Mouse (Mus musculus): ENCODE results near the gene Mall.

DNA sequence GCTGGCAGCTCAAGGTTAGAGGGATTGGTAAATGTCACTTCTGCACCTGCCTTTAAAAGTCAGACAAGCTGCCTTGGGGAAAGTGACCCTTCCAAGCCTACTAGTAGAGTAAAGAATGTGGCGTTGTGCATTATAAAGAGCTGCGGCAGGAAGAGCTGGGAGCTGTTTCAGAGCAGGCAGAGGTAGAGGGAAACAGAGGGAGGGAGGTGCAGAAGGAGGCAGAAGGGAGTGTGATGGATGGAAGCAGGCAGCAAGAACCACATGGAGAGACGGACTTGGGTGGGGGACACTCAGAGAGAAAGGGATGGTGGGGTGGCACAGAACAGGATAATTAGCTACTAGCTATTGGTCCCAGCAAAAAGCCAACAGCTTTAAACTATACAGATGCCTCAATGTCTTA is 21.7 kb downstream of the Mall start:
- TF ChIP-seq CTCF (conservative IDR thresholded peaks at IDR 0.05; ENCODE audit: low read length) (no peak), NANOG (IDR thresholded peaks at IDR 0.05; ENCODE audit: borderline replicate concordance, low read length) (no peak), POU5F1 (IDR thresholded peaks at IDR 0.05; ENCODE audit: borderline replicate concordance, low read length) (no peak)
